Mouse (Mus musculus): Measurements from ENCODE around the gene Ubqln3.

GRCm38 (mm10) chr7:104178422-104179054, 35.5 kb upstream of the Ubqln3 start:
- TF ChIP-seq POLR2A (IDR thresholded peaks at IDR 0.05; ENCODE audit: low read depth, low read length) (no peak), CTCF (IDR thresholded peaks at IDR 0.05; ENCODE audit: extremely low read depth, insufficient read length, insufficient replicate concordance, low read depth, low read length) (no peak)

Data from small intestine, adult 2 months (tissue).